Mouse (Mus musculus) MN1 (cell line): ENCODE measurements around the gene Smc5.

Source experiments
- DNase-seq: peaks from one replicate; pipeline ENCODE4 v3.0.0-alpha.2; 2016; ENCODE audit warnings: low spot score

The Smc5 gene

GRCm38 (mm10) chr19:23273355-23274053, at the start of gene Smc5:
TSS of gene Smc5 (minus strand) at chr19:23273897.
- peak; percentile 87 for DNase-seq

- DNase-seq = no peak
Measured at GRCm38 (mm10) chr19:23323107-23323506, 49.4 kb upstream of the Smc5 start.

DNA sequence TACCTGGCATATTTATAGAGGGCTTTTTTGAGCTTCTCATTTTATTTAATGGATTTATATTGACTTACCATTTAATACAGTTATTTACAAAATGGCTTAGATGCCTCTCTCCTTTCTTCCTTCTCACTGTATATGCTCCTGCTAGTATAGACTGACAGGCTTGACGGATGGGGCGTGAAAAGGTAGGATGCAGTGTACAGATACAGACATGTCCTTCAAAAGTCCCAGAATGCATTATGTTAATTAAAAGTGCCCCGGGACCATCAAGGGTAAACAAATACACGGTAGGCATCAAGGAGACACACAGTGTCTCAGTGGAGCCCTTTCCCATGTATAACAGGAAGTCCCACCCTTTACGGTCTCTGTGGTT, 44.3 kb upstream of the Smc5 start:
- DNase-seq = no peak

GRCm38 (mm10) chr19:23317295-23317988, 43.7 kb upstream of the Smc5 start:
- no peak for DNase-seq

- no peak for DNase-seq
Measured at GRCm38 (mm10) chr19:23316851-23317250, 43.2 kb upstream of the Smc5 start.

DNA sequence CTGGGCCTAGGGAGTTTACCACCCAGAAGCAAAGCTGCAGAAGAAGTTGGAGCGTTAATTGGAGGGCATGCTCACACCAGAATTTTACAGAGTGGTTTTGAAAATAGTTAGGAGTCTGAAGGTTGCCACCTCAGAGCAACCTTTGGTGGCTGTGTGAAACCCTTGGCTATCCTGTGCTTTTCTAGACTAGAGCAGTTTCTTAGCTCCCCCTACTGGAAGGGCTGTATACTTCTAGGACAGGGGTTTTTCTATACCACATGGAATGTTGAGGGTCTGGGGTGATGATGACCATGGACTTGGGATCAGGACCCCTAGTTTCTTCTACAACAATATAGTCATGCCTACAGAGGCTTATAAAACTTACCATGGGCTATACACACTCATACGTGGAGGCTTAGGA, 36.3 kb upstream of the Smc5 start:
- no peak for DNase-seq

GRCm38 (mm10) chr19:23306671-23307070, 33.0 kb upstream of the Smc5 start:
- no peak for DNase-seq

DNA sequence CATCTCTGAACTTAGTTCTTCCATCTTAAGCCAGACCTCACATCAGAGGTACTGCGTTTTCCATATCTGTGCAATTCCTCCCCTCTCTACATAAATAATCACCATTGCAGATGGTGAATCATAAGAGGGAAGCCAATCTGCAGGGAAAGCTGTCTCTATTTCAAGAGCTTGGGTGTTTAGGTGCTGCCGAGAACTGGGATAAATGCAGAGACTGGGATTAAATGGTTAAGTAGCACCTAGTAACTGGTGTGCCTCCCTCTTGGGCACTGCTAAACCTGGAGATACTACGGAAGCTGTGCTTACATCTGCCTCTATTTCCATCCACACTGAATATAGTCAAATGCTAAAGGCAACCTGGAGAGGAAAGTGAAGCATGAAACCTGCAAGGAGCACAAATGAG, 26.3 kb upstream of the Smc5 start:
- DNase-seq = no peak

DNA sequence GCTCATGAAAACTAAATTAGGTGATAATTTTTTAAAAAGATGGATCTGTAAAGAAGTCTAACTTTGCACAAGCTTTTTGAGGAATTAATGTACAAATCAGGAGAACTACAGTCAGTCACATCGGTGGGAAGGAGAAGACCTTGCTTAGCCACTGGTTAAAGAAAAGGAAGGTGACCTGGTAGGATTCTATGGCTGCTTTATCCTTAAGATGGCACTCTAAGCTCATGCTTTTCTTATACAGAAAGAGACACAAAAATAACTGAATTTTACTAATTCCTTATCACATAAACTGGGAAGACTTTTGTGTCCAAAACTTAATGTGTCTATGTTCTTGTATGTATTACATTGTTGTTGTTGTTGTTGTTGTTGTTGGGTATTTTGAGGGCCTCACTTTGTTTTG, 25.2 kb upstream of the Smc5 start:
- DNase-seq = no peak

- no peak for DNase-seq
Measured at GRCm38 (mm10) chr19:23297191-23297590, 23.5 kb upstream of the Smc5 start.

- no peak for DNase-seq
Measured at GRCm38 (mm10) chr19:23289251-23289650, 15.6 kb upstream of the Smc5 start.

- no peak for DNase-seq
Measured at GRCm38 (mm10) chr19:23281911-23282660, 8.4 kb upstream of the Smc5 start.

GRCm38 (mm10) chr19:23274054-23274724, 492 bp upstream of the Smc5 start:
- DNase-seq = peak; percentile 11

GRCm38 (mm10) chr19:23256771-23257170, 16.9 kb downstream of the Smc5 start:
- DNase-seq = no peak

GRCm38 (mm10) chr19:23246473-23246872, 27.2 kb downstream of the Smc5 start:
- DNase-seq = no peak

DNA sequence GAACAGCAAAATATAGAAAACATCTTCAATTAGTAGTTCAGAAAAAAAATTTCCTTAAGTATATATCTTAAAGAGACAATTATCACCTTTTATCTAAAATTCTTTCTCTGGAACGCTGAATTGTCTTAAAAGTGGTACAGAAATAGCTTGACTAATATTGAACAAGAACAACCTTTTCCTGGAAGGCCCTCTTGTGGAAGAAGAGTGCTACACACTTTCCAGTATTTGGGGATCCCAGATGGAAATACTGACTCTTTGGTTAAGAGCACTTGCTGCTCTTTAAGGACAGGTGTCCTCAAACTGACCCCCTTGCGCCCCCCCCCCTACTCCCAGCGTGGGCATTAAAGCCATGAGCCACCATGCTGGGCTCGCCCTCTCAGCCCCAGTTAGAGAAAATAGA, 48.6 kb downstream of the Smc5 start:
- peak; percentile 49 for DNase-seq

GRCm38 (mm10) chr19:23214326-23214725, 59.4 kb downstream of the Smc5 start:
- DNase-seq = no peak

- no peak for DNase-seq
Measured at GRCm38 (mm10) chr19:23211325-23211724, 62.4 kb downstream of the Smc5 start.

DNA sequence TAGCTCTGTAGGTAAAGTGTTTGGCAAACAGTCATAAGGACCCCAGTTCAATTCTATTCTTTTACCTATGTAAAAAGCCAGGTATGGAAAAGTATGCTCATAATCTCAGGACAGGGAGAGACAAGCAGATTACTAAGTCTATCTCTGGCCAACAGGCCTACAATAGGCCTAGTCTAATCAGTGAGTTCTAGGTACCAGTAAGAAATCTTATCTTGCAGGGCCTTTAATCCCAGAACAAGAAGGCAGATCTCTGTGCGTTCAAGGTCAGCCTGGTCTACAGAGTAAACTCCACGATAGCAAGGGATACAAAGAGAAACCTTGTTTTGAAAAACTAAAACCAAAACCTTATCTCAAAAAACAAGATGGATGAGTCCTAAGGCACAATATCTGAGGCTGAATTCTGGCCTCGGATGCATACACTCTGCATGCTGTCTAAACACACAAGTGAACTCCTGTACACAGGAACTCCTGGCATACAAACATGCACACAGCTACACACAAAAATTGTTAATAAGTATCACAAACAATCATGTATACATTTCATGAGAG, 70.1 kb downstream of the Smc5 start:
- no peak for DNase-seq

DNA sequence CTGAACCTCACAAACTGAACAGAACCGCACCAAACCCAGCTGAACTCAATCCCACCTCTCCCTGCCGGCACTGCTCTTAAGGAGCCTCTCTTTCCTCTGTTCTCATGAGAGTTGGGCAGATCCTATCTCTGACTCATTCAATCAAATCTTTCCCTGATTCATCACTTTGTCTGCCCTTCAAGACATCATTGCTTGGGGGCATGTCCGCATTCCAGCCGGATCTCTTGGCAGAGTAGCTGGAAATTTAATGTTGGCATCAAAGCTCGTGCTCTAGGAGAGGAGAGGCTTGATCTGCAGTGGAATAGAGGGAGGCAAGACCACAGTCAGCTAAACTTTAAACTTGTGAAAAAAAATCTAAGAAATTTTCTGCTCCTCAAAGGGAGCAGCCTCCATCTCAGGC, 71.6 kb downstream of the Smc5 start:
- no peak for DNase-seq

GRCm38 (mm10) chr19:23193076-23193475, 80.6 kb downstream of the Smc5 start:
- DNase-seq = no peak

GRCm38 (mm10) chr19:23191486-23191885, 82.2 kb downstream of the Smc5 start:
- DNase-seq = no peak
